8 mouse cellular contexts compared by ENCODE assay signal in genomic region chr3:105151475-105152157, GRCm38 (mm10).
DNase-seq lines count a peak whose midpoint lies in the region; ATAC-seq and TF ChIP-seq lines count a peak whose summit lies in the region.

No protein-coding gene starts in this region.

- H3K27me3 ChIP-seq in kidney, embryonic 14.5 days (ENCODE audit: control insufficient read depth, insufficient read depth, low read length): no peaks in the 10 kb centered on the region
- no peaks in the 10 kb centered on the region for H3K27me3 ChIP-seq in liver, embryonic 14.5 days (ENCODE audit: control insufficient read depth, insufficient read depth, low read length)

- H3K4me3 ChIP-seq in kidney, embryonic 14.5 days (ENCODE audit: low read length): no peak overlapping the region
- H3K4me3 ChIP-seq in liver, embryonic 14.5 days (ENCODE audit: insufficient read depth in 1 of 2, low read depth in 2 of 2, low read length in 2 of 2): no peak overlapping the region

- H3K27ac ChIP-seq in kidney, embryonic 14.5 days (ENCODE audit: low read depth, low read length): no peak overlapping the region
- no peak overlapping the region for H3K27ac ChIP-seq in liver, embryonic 14.5 days

- peak; percentile 33 to 36 for DNase-seq in cerebellum, adult 18-20 months
- DNase-seq in cerebellum, adult 9-11 months: no peak
- DNase-seq in brain, adult 2 months (ENCODE audit: low read depth, low spot score): peak; percentile 63
- DNase-seq in forelimb bud, embryonic 11.5 days (ENCODE audit: low read depth, low spot score): peak; percentile 26
- no peak for DNase-seq in liver, embryonic 14.5 days (ENCODE audit: low read depth in 3 of 3, low spot score in 3 of 3)
- DNase-seq in ovary, postnatal 10 days (ENCODE audit: low spot score): peak; percentile 11
- peak; percentile 29 to 67 for DNase-seq in urinary bladder, postnatal 4 days (ENCODE audit: low spot score in 2 of 2)

- H3K4me1 ChIP-seq in kidney, embryonic 14.5 days (ENCODE audit: control insufficient read depth, insufficient read depth, low read length): peaks cover 5% of the 10 kb centered on the region; the same call in 1 of the 2 replicates
- no peaks in the 10 kb centered on the region for H3K4me1 ChIP-seq in liver, embryonic 14.5 days (replicated peaks; ENCODE audit: control insufficient read depth in 2 of 2, insufficient read depth in 2 of 2, low read length in 1 of 2)

- H3K9ac ChIP-seq in kidney, embryonic 14.5 days (ENCODE audit: low read depth, low read length): no peak overlapping the region
- H3K9ac ChIP-seq in liver, embryonic 14.5 days (replicated peaks): no peak overlapping the region

- no peak overlapping the region for H3K4me2 ChIP-seq in kidney, embryonic 14.5 days (replicated peaks; ENCODE audit: low read depth, low read length)
- no peak overlapping the region for H3K4me2 ChIP-seq in liver, embryonic 14.5 days (ENCODE audit: low read depth)

- 9% methylated on average over 11 of the region's 11 CpGs for WGBS in kidney, embryonic 14.5 days
- 18% methylated on average over 11 of the region's 11 CpGs for WGBS in liver, embryonic 14.5 days (ENCODE audit: insufficient replicate concordance)

- TF ChIP-seq CTCF in liver, embryonic 14.5 days (IDR thresholded peaks at IDR 0.05; ENCODE audit: low read depth): peak; percentile 54

- no peaks in the 10 kb centered on the region for H3K9me3 ChIP-seq in kidney, embryonic 14.5 days (ENCODE audit: control insufficient read depth, low read length)
- no peaks in the 10 kb centered on the region for H3K9me3 ChIP-seq in liver, embryonic 14.5 days (ENCODE audit: control insufficient read depth, low read length)

- ATAC-seq in kidney, embryonic 14.5 days (ENCODE audit: low FRiP score, low TSS enrichment): peak; percentile 81; the same call in 1 of the 2 replicates
- no peak for ATAC-seq in liver, embryonic 14.5 days (ENCODE audit: insufficient read depth)

- H3K36me3 ChIP-seq in kidney, embryonic 14.5 days (ENCODE audit: control insufficient read depth, insufficient read depth, low read length): no peaks in the 10 kb centered on the region
- no peaks in the 10 kb centered on the region for H3K36me3 ChIP-seq in liver, embryonic 14.5 days (replicated peaks; ENCODE audit: control insufficient read depth, insufficient read depth, low read depth)

- TF ChIP-seq EP300 in liver, embryonic 14.5 days (IDR thresholded peaks at IDR 0.05; ENCODE audit: low read depth): no peak

Comparison
In these comparisons a context has a peak if more than half of its experiments do, and no peak if none do; other contexts are left out.
1. DNase-seq: peak in cerebellum, adult 18-20 months (2 of 2), brain, adult 2 months (single experiment), forelimb bud, embryonic 11.5 days (single experiment), ovary, postnatal 10 days (single experiment) and urinary bladder, postnatal 4 days (2 of 2); none in cerebellum, adult 9-11 months (single experiment) and liver, embryonic 14.5 days (0 of 3).